ENCODE assay signal across 29 mouse cellular contexts in genomic region chr5:116405934-116406333, GRCm38 (mm10).
"Had no signal": no experiment of that assay in that cellular context is flagged by ENCODE, and none has a peak within 500 bp of the region (broad histone marks: within the 10 kb centered on the region; RNA-seq: fewer than 3 reads in every experiment).

No protein-coding gene starts in this region.

- H3K27me3 ChIP-seq: limb, embryonic 12.5 days; limb, embryonic 13.5 days; limb, embryonic 15.5 days; liver, embryonic 12.5 days; liver, embryonic 13.5 days; liver, embryonic 15.5 days; lung, embryonic 15.5 days; megakaryocyte, embryonic 14.5 days; midbrain, embryonic 13.5 days; midbrain, embryonic 15.5 days had no signal

- H3K4me1 ChIP-seq: liver, embryonic 12.5 days; megakaryocyte, embryonic 14.5 days had no signal

- H3K27ac ChIP-seq: left cerebral cortex, adult 2 months; limb, embryonic 10.5 days; limb, embryonic 12.5 days; limb, embryonic 13.5 days; limb, embryonic 15.5 days; liver, embryonic 12.5 days; liver, embryonic 13.5 days; liver, embryonic 14.5 days; liver, embryonic 15.5 days; lung, embryonic 15.5 days; macrophage; midbrain, embryonic 10.5 days; midbrain, embryonic 12.5 days; midbrain, embryonic 13.5 days; midbrain, embryonic 15.5 days had no signal

- H3K4me2 ChIP-seq: limb, embryonic 12.5 days; limb, embryonic 13.5 days; limb, embryonic 15.5 days; liver, embryonic 11.5 days; liver, embryonic 12.5 days; liver, embryonic 13.5 days; liver, embryonic 15.5 days; lung, embryonic 14.5 days; lung, embryonic 15.5 days; midbrain, embryonic 11.5 days; midbrain, embryonic 12.5 days; midbrain, embryonic 13.5 days; midbrain, embryonic 15.5 days had no signal

- H3K4me3 ChIP-seq: left cerebral cortex, adult 2 months; limb, embryonic 10.5 days; limb, embryonic 12.5 days; limb, embryonic 13.5 days; limb, embryonic 15.5 days; liver, embryonic 12.5 days; liver, embryonic 13.5 days; liver, embryonic 15.5 days; lung, embryonic 15.5 days; megakaryocyte, embryonic 14.5 days; midbrain, embryonic 10.5 days; midbrain, embryonic 12.5 days; midbrain, embryonic 13.5 days; midbrain, embryonic 15.5 days had no signal

- DNase-seq: left cerebral cortex, postnatal 4 days; liver; liver, embryonic 13.5 days; liver, postnatal 0 days; lung, adult 18-20 months; lung, adult 2 months; lung, embryonic 14.5 days; lung, postnatal 10 days; lung, postnatal 14 days; lung, postnatal 36 days; lung, postnatal 4 days; midbrain, embryonic 14.5 days had no signal

- H3K9me3 ChIP-seq: limb, embryonic 10.5 days; limb, embryonic 12.5 days; limb, embryonic 13.5 days; limb, embryonic 15.5 days; liver, embryonic 12.5 days; liver, embryonic 13.5 days; liver, embryonic 15.5 days; lung, embryonic 15.5 days; midbrain, embryonic 10.5 days; midbrain, embryonic 12.5 days; midbrain, embryonic 13.5 days; midbrain, embryonic 15.5 days had no signal

- H3K36me3 ChIP-seq: limb, embryonic 10.5 days; limb, embryonic 12.5 days; limb, embryonic 13.5 days; liver, embryonic 12.5 days; liver, embryonic 13.5 days; liver, embryonic 15.5 days; lung, embryonic 15.5 days; midbrain, embryonic 10.5 days; midbrain, embryonic 12.5 days; midbrain, embryonic 13.5 days; midbrain, embryonic 15.5 days had no signal
